Mouse (Mus musculus) limb, embryonic 13.5 days (tissue): ENCODE results near the gene Ly6g6c. TPM values are rescaled to one million over a fixed set of nuclear protein-coding genes. Genes with fewer than 3 reads are reported as not detected.

Experiments used
- ATAC-seq: fragments of 200-750 bp; cut with Nextera tagmentation; 2 replicates; pipeline ENCODE4 v1.8.0; 2017; ENCODE audit warnings: low read depth, moderate number of reproducible peaks, moderate TSS enrichment; ENCODE audit not compliant: low FRiP score
- H3K27ac ChIP-seq: fragments of 300-500 bp; sonication (generic); 2 replicates; pipeline ENCODE4 v1.5.1; 2015; ENCODE audit warnings: inconsistent platforms, mild to moderate bottlenecking, moderate library complexity
- H3K27me3 ChIP-seq: fragments of 300-500 bp; sonication (generic); 2 replicates; pipeline ENCODE4 v1.6.1; 2015; ENCODE audit warnings: mild to moderate bottlenecking, inconsistent platforms
- H3K36me3 ChIP-seq: fragments of 300-500 bp; sonication (generic); 2 replicates; pipeline ENCODE4 v1.6.1; 2015; ENCODE audit warnings: inconsistent platforms, mild to moderate bottlenecking, moderate library complexity
- H3K4me1 ChIP-seq: fragments of 300-500 bp; sonication (generic); 2 replicates; pipeline ENCODE4 v1.6.1; 2015; ENCODE audit warnings: inconsistent platforms
- H3K4me2 ChIP-seq: fragments of 300-500 bp; sonication (generic); replicated peaks from 2 replicates; pipeline ENCODE4 v1.6.1; 2015; ENCODE audit warnings: inconsistent platforms, mild to moderate bottlenecking, moderate library complexity
- H3K4me3 ChIP-seq: fragments of 300-500 bp; sonication (generic); 2 replicates; pipeline ENCODE4 v1.5.1; 2015; ENCODE audit warnings: moderate library complexity, mild to moderate bottlenecking, inconsistent platforms
- H3K9ac ChIP-seq: fragments of 300-500 bp; sonication (generic); 2 replicates; pipeline ENCODE4 v1.6.1; 2015; ENCODE audit warnings: mild to moderate bottlenecking, inconsistent platforms
- H3K9me3 ChIP-seq: fragments of 300-500 bp; sonication (generic); 2 replicates; pipeline ENCODE4 v1.6.1; 2016; ENCODE audit warnings: inconsistent platforms
- WGBS: fragments of 180-500 bp; shearing (Covaris S2); methylation state at CpG from one replicate; pipeline ENCODE4 v1.1.7; 2015; 5-methylcytosine and 5-hydroxymethylcytosine counted together
- polyA plus RNA-seq: library from polyadenylated mRNA; unstranded; fragments of >200 nt; fragmentation: Nextera tagmentation; extraction: Ambion mirVana; gene quantifications from 2 replicates; pipeline ENCODE4 v1.2.1, GENCODE M21; 2015

Gene Ly6g6c
- polyA plus RNA-seq, 1 experiment from 2014 or later = 0.15 TPM

- H3K27ac ChIP-seq = peak overlapping the region; percentile 98
- H3K27me3 ChIP-seq = no peaks in the 10 kb centered on the region
- H3K9me3 ChIP-seq = no peaks in the 10 kb centered on the region
- H3K9ac ChIP-seq = peak overlapping the region; percentile 86
- H3K4me3 ChIP-seq = peak overlapping the region; percentile 68
- WGBS = under 1% methylated on average over 27 of the region's 27 CpGs
- peak overlapping the region; percentile 90 for H3K4me2 ChIP-seq
- ATAC-seq = peak; percentile 5; the same call in 1 of the 2 replicates
- H3K4me1 ChIP-seq = peaks cover 49% of the 10 kb centered on the region
- H3K36me3 ChIP-seq = peaks cover 31% of the 10 kb centered on the region
Observed at GRCm38 (mm10) chr17:35050126-35050750, 14.9 kb upstream of the Ly6g6c start.

- H3K9ac ChIP-seq = peak overlapping the region; percentile 86
- WGBS = 1% methylated on average over 21 of the region's 21 CpGs
Observed at GRCm38 (mm10) chr17:35051156-35052086, 13.8 kb upstream of the Ly6g6c start.

DNA sequence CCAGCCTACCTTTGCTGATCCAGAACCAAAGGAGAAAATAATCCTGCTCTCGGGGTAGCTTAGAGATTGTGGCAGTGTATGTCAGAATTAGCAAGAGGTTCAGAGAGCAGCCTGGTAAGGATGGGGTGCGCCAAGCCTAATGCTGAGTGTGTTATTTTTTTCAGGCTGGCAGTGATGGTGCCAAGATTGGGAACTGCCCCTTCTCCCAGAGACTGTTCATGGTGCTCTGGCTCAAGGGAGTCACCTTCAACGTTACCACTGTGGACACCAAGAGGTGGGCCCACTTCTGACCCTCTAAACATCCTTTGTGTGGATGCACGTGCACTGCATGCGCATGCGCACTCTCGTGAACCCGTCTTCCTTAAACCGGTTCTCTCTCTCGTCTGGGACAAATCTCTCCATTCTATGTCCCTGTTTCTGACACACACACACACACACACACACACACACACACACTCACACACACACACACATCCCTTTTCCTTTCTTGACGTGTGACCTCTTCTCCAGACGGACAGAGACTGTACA is 12.9 kb upstream of the Ly6g6c start:
- Histone ChIP-seq H3K4me1 (peaks cover 34% of the 10 kb centered on the region), H3K27ac (peak overlapping the region; percentile 98)
- 87% methylated on average over 12 of the region's 12 CpGs for WGBS

More at GRCm38 (mm10) chr17:35051156-35052086, 13.8 kb upstream of the Ly6g6c start:
- Histone ChIP-seq H3K27ac (peak overlapping the region; percentile 98), H3K4me2 (peak overlapping the region; percentile 90), H3K9me3 (no peaks in the 10 kb centered on the region), H3K4me3 (peak overlapping the region; percentile 68), H3K36me3 (peaks cover 43% of the 10 kb centered on the region), H3K27me3 (no peaks in the 10 kb centered on the region), H3K4me1 (peaks cover 40% of the 10 kb centered on the region)
- no peak; the same call in 1 of the 2 replicates for ATAC-seq

DNA sequence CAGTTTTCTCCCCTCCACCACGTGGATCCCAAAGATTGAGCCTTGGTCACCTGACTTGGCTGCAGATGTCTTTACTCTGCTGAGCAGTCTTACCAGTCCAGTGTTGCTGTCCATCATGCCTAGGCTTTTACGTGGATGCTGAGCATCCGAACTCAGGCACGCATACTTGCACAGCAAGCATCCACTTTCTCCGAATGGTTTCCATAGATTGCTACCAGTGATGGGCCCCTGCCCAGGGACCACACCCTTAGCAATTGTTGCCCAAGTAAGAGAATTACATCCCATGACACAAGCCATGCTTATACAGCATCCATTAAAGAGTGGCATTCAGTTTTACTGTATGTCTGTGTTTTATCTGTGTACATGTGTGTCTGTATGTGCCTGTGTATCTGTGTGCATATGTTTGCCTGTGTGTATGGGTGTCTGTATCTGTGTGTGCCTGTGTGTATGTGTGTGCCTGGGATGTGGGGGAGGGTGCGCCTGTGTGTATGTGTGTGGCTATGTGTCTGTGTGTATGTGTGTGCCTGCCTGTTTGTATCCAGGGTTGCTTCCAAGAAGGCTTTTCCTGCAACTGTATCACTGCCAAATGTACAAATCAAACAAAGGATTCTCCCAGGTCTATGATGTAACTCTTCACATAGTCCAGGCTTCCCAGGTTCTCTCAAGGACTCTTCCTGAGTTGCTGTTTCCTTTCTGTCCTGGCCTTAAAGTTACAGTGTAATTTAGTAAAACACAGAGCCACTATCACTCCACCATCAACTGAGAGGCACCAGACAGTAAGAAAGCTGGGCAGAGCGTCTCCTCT is 9.3 kb upstream of the Ly6g6c start:
- Histone ChIP-seq H3K9me3 (no peaks in the 10 kb centered on the region), H3K9ac (no peak overlapping the region), H3K4me1 (peaks cover 25% of the 10 kb centered on the region), H3K27me3 (no peaks in the 10 kb centered on the region), H3K4me3 (no peak overlapping the region), H3K27ac (no peak overlapping the region), H3K36me3 (peaks cover 68% of the 10 kb centered on the region), H3K4me2 (no peak overlapping the region)
- ATAC-seq = no peak
- WGBS = 92% methylated on average over 7 of the region's 7 CpGs

More for the DNA sequence above, 12.9 kb upstream of the Ly6g6c start:
- peaks cover 51% of the 10 kb centered on the region for H3K36me3 ChIP-seq
- peak overlapping the region; percentile 86 for H3K9ac ChIP-seq
- no peaks in the 10 kb centered on the region for H3K9me3 ChIP-seq
- no peak for ATAC-seq
- peak overlapping the region; percentile 90 for H3K4me2 ChIP-seq
- peak overlapping the region; percentile 68 for H3K4me3 ChIP-seq
- no peaks in the 10 kb centered on the region for H3K27me3 ChIP-seq

- ATAC-seq = no peak
- no peak overlapping the region for H3K9ac ChIP-seq
- H3K27me3 ChIP-seq = 0 out of 2 replicates have a peak, but pooled peaks cover 4% of the 10 kb centered on the region
- no peak overlapping the region for H3K27ac ChIP-seq
- 82% methylated on average over 3 of the region's 3 CpGs for WGBS
- no peak overlapping the region for H3K4me2 ChIP-seq
- peaks cover 29% of the 10 kb centered on the region for H3K4me1 ChIP-seq
- H3K36me3 ChIP-seq = peaks cover 77% of the 10 kb centered on the region
- H3K9me3 ChIP-seq = no peaks in the 10 kb centered on the region
- no peak overlapping the region for H3K4me3 ChIP-seq
Observed at GRCm38 (mm10) chr17:35057090-35057489, 8.1 kb upstream of the Ly6g6c start.

DNA sequence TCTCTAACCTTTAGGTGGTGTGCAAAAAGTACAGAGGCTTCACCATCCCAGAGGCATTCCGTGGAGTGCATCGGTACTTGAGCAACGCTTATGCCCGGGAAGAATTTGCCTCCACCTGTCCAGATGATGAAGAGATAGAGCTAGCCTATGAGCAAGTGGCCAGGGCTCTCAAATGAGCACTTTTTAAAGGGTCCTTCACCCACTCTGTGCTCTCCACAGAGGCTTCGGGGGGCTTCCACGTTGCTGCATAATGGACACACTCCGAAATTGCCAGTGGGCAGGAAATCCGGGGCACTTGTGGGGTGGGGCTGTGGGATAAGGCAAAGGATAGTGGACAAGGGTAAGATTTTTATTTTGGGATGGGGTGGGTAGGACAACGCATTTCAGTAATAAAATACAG is 6.9 kb upstream of the Ly6g6c start:
- no peak overlapping the region for H3K9ac ChIP-seq
- peak overlapping the region; percentile 64 for H3K4me3 ChIP-seq
- no peak overlapping the region for H3K27ac ChIP-seq
- peaks cover 25% of the 10 kb centered on the region for H3K4me1 ChIP-seq
- H3K36me3 ChIP-seq = peaks cover 77% of the 10 kb centered on the region
- WGBS = 66% methylated on average over 9 of the region's 9 CpGs
- H3K4me2 ChIP-seq = peak overlapping the region; percentile 99
- no peak for ATAC-seq
- H3K27me3 ChIP-seq = peaks cover 9% of the 10 kb centered on the region
- no peaks in the 10 kb centered on the region for H3K9me3 ChIP-seq

DNA sequence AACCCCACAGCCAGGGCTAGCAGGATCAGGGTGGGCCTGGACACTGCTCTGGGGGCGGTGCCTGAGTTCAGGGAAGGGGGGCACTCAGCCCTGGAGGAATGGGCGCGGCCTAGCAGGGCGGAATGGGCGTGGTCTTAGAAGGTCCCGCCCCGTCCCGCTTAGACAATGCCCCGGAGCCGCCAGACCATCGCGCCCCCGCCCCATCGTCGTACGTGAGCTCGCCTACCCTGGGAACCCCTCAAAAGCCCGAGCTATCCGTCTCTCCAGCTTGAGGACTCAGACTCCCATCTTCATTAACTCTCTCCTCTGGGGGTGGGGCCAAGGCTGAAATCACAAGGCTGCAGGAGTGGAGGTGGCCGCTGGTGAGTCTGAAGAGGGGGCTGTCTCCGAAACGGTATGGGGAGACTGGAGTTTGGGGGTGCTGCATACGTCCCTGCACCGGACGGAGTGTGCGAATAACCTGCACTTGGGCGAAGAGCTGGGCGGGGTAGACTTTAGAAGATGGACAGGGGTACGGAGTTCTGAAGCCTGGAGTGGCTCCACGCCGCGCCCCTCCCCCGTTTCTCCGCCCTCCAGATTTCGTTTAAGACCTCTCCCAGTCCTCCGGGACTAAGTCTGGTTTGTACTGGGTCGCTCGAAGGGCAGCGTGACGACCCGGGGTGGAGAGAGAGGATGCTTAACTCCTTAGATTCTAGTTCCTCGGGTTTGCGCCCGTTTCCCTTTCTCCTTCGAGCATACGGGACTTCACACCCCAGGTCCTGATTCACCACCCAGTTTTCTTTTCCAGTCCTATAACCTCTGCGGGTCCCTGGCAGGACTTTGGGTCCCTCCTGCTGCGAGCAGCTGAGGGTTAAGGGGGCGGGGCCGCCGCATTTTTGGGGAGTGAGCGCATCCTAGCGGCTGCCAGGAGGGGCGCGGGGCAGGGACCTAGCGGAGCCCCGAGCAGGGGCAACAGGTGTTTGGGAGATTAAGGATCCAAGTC is 6.0 kb upstream of the Ly6g6c start, which contains the start of gene Ddah2:
Gene Ddah2 (plus strand): TSS at position 125 of the 982 bp plus-strand sequence.
- peaks cover 73% of the 10 kb centered on the region for H3K36me3 ChIP-seq
- peak; percentile 91 for ATAC-seq
- under 1% methylated on average over 57 of the region's 57 CpGs for WGBS

DNA sequence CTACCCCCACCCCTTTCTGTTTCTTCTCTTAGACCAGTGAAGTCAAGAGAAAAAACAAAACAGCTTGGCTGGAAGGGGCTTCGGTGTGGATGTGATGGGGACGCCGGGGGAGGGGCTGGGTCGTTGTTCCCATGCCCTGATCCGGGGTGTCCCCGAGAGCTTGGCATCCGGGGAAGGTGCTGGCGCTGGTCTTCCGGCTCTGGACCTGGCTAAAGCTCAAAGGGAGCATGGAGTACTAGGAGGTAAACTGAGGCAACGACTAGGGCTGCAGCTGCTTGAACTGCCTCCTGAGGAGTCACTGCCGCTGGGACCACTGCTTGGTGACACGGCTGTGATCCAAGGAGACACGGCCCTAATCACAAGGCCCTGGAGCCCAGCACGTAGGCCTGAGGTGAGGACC is 5.1 kb upstream of the Ly6g6c start:
- peaks cover 27% of the 10 kb centered on the region for H3K27me3 ChIP-seq
- peak overlapping the region; percentile 99 for H3K4me2 ChIP-seq
- no peak for ATAC-seq
- H3K4me1 ChIP-seq = peaks cover 36% of the 10 kb centered on the region
- H3K9ac ChIP-seq = peak overlapping the region; percentile 80
- 24% methylated on average over 14 of the region's 14 CpGs for WGBS
- H3K9me3 ChIP-seq = no peaks in the 10 kb centered on the region
- peak overlapping the region; percentile 92; the same call in 1 of the 2 replicates for H3K27ac ChIP-seq
- peaks cover 65% of the 10 kb centered on the region for H3K36me3 ChIP-seq
- peak overlapping the region; percentile 64 for H3K4me3 ChIP-seq

More for the DNA sequence above, 6.0 kb upstream of the Ly6g6c start, which contains the start of gene Ddah2:
- peaks cover 18% of the 10 kb centered on the region for H3K27me3 ChIP-seq
- H3K4me3 ChIP-seq = peak within 1 kb of the TSS; percentile 64
- peak within 1 kb of the TSS; percentile 80 for H3K9ac ChIP-seq
- peaks cover 28% of the 10 kb centered on the region for H3K4me1 ChIP-seq
- H3K27ac ChIP-seq = peak within 1 kb of the TSS; percentile 92
- no peaks in the 10 kb centered on the region for H3K9me3 ChIP-seq
- peak within 1 kb of the TSS; percentile 99 for H3K4me2 ChIP-seq

DNA sequence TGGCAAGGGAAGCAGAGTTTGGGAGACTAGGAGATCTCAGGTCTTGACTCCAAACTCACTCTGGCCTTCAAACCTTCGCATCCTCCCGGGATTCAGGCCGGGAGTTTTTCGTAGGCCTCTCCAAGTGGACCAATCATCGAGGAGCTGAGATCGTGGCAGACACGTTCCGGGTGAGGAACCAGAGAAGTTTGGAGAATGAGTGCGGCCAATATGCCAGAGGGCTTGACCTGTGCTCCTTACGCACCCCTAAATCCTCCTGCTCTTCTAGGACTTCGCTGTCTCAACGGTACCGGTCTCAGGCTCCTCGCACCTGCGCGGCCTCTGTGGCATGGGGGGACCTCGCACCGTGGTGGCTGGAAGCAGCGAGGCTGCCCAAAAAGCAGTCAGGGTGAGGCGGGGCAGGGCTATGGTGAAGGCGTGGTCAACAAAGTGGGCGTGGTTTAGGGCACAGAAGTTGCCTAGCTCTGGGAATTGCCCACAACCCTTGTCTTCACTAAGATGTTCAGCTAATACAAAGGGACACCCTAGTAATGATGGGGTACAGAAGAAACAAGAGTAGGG is 4.4 kb upstream of the Ly6g6c start:
- Histone ChIP-seq H3K27me3 (peaks cover 34% of the 10 kb centered on the region), H3K36me3 (peaks cover 58% of the 10 kb centered on the region), H3K9me3 (no peaks in the 10 kb centered on the region), H3K9ac (peak overlapping the region; percentile 80), H3K4me3 (peak overlapping the region; percentile 64), H3K4me2 (peak overlapping the region; percentile 99), H3K4me1 (peaks cover 43% of the 10 kb centered on the region), H3K27ac (no peak overlapping the region)
- WGBS = 64% methylated on average over 22 of the region's 22 CpGs
- ATAC-seq = no peak

- Histone ChIP-seq H3K27me3 (peaks cover 39% of the 10 kb centered on the region), H3K4me1 (peaks cover 43% of the 10 kb centered on the region), H3K27ac (no peak overlapping the region), H3K9ac (peak overlapping the region; percentile 80; the same call in 1 of the 2 replicates), H3K9me3 (no peaks in the 10 kb centered on the region), H3K4me3 (peak overlapping the region; percentile 64; the same call in 1 of the 2 replicates), H3K36me3 (peaks cover 53% of the 10 kb centered on the region), H3K4me2 (peak overlapping the region; percentile 99; the same call in 1 of the 2 replicates)
- whole genome bisulfite sequencing = 79% methylated on average over 8 of the region's 8 CpGs
- ATAC-seq = no peak
Observed at GRCm38 (mm10) chr17:35061299-35061698, 3.9 kb upstream of the Ly6g6c start.
